Mouse (Mus musculus) WW6 (cell line): Measurements from ENCODE around the gene Pkig.

Experiments
- DNase-seq: peaks from one replicate; pipeline ENCODE4 v3.0.0-alpha.2; 2013; ENCODE audit warnings: low read depth, low spot score

Pkig gene

GRCm38 (mm10) chr2:163710606-163711159 lies 52.5 kb downstream of the Pkig start:
- no peak for DNase-seq

GRCm38 (mm10) chr2:163711368-163711868 lies 53.2 kb downstream of the Pkig start:
- DNase-seq = no peak

- DNase-seq = no peak
Measured at GRCm38 (mm10) chr2:163712473-163712872, 54.3 kb downstream of the Pkig start.

- DNase-seq = no peak
Measured at GRCm38 (mm10) chr2:163712874-163713273, 54.7 kb downstream of the Pkig start.

- DNase-seq = no peak
Measured at GRCm38 (mm10) chr2:163713340-163713739, 55.2 kb downstream of the Pkig start.

- DNase-seq = no peak
Measured at GRCm38 (mm10) chr2:163716448-163716847, 58.3 kb downstream of the Pkig start.

GRCm38 (mm10) chr2:163716853-163717252 lies 58.7 kb downstream of the Pkig start:
- no peak for DNase-seq

GRCm38 (mm10) chr2:163718526-163718925 lies 60.3 kb downstream of the Pkig start:
- no peak for DNase-seq

GRCm38 (mm10) chr2:163718951-163719603 lies 60.9 kb downstream of the Pkig start:
- peak; percentile 53 for DNase-seq

- no peak for DNase-seq
Measured at GRCm38 (mm10) chr2:163719616-163720015, 61.4 kb downstream of the Pkig start.

- DNase-seq = no peak
Measured at GRCm38 (mm10) chr2:163722550-163722949, 64.4 kb downstream of the Pkig start.

- no peak for DNase-seq
Measured at GRCm38 (mm10) chr2:163726766-163727393, 68.7 kb downstream of the Pkig start.

- DNase-seq = no peak
Measured at GRCm38 (mm10) chr2:163728300-163728699, 70.1 kb downstream of the Pkig start.

GRCm38 (mm10) chr2:163732021-163732420 lies 73.8 kb downstream of the Pkig start:
- DNase-seq = no peak

- DNase-seq = no peak
Measured at GRCm38 (mm10) chr2:163735163-163735562, 77.0 kb downstream of the Pkig start.

- DNase-seq = no peak
Measured at GRCm38 (mm10) chr2:163735980-163736379, 77.8 kb downstream of the Pkig start.

- no peak for DNase-seq
Measured at GRCm38 (mm10) chr2:163742656-163743055, 84.5 kb downstream of the Pkig start.

- no peak for DNase-seq
Measured at GRCm38 (mm10) chr2:163743357-163743756, 85.2 kb downstream of the Pkig start.

- DNase-seq = no peak
Measured at GRCm38 (mm10) chr2:163744801-163745570, 86.8 kb downstream of the Pkig start.

- DNase-seq = peak; percentile 43
Measured at GRCm38 (mm10) chr2:163749647-163750611, 91.7 kb downstream of the Pkig start, which contains the start of gene Ada. Gene Ada, minus strand, starts transcription at chr2:163750239.

- DNase-seq = no peak
Measured at GRCm38 (mm10) chr2:163754228-163754627, 96.0 kb downstream of the Pkig start.
